Mouse (Mus musculus) left cerebral cortex, postnatal 14 days (tissue): ENCODE measurements around the gene Gm21987. TPM values are rescaled to one million over a fixed set of nuclear protein-coding genes. Genes with fewer than 3 reads are reported as not detected.

Experiments
- DNase-seq, 2 experiments: peaks; one replicate each; pipeline ENCODE4 v3.0.0; 2021 to 2022; ENCODE audit warnings: low spot score in 2 of 2, mixed read lengths in 1 of 2
- intact Hi-C: fragments of 180-260 bp; cut with DNase I; formaldehyde crosslinking; loops from one replicate; pipeline ENCODE4 v1.15.1; 2025
- total RNA-seq, 2 experiments: library from RNA; stranded (reverse); gene quantifications; 2 replicates each; pipeline ENCODE4 v1.2.3; 2021

The Gm21987 gene
- total RNA-seq, 2 experiments from 2014 or later = not detected

GRCm38 (mm10) chr16:38385184-38385634, 38.4 kb downstream of the Gm21987 start:
- no peak for DNase-seq
- intact Hi-C loops = no loop called here

- no peak for DNase-seq
- intact Hi-C loops = no loop called here
These were observed 38.9 kb downstream of the Gm21987 start for GRCm38 (mm10) chr16:38385700-38386099.

GRCm38 (mm10) chr16:38387389-38387788, 40.5 kb downstream of the Gm21987 start:
- DNase-seq = no peak
- intact Hi-C loops = no loop called here

GRCm38 (mm10) chr16:38388757-38389156, 41.9 kb downstream of the Gm21987 start:
- no peak for DNase-seq
- intact Hi-C loops = no loop called here

- intact Hi-C loops = no loop called here
- DNase-seq = no peak
These were observed 42.5 kb downstream of the Gm21987 start for GRCm38 (mm10) chr16:38389284-38389893.

- intact Hi-C loops = no loop called here
- no peak for DNase-seq
These were observed 43.5 kb downstream of the Gm21987 start for GRCm38 (mm10) chr16:38390322-38390721.

GRCm38 (mm10) chr16:38392126-38392894, 45.5 kb downstream of the Gm21987 start:
- intact Hi-C loops = no loop called here
- no peak for DNase-seq

- intact Hi-C loops = no loop called here
- no peak for DNase-seq
These were observed 47.4 kb downstream of the Gm21987 start for GRCm38 (mm10) chr16:38394191-38394618.

GRCm38 (mm10) chr16:38395060-38395730, 48.4 kb downstream of the Gm21987 start:
- intact Hi-C loops = no loop called here
- DNase-seq = no peak

GRCm38 (mm10) chr16:38396155-38396554, 49.3 kb downstream of the Gm21987 start:
- intact Hi-C loops = no loop called here
- peak in 1 of 2 experiments; percentile 40 for DNase-seq

- intact Hi-C loops = no loop called here
- no peak for DNase-seq
These were observed 51.4 kb downstream of the Gm21987 start for GRCm38 (mm10) chr16:38398266-38398665.

- DNase-seq = no peak
- intact Hi-C loops = no loop called here
These were observed 52.2 kb downstream of the Gm21987 start for GRCm38 (mm10) chr16:38399076-38399475.

GRCm38 (mm10) chr16:38399531-38400231, 52.8 kb downstream of the Gm21987 start:
- peak; percentile 38 to 51 for DNase-seq
- intact Hi-C loops = no loop called here

- no peak for DNase-seq
- intact Hi-C loops = no loop called here
These were observed 53.6 kb downstream of the Gm21987 start for GRCm38 (mm10) chr16:38400311-38400960.

GRCm38 (mm10) chr16:38401468-38401867, 54.6 kb downstream of the Gm21987 start:
- intact Hi-C loops = no loop called here

GRCm38 (mm10) chr16:38403639-38404038, 56.8 kb downstream of the Gm21987 start:
- intact Hi-C loops = no loop called here
- DNase-seq = no peak

More at GRCm38 (mm10) chr16:38401468-38401867, 54.6 kb downstream of the Gm21987 start:
- no peak for DNase-seq

GRCm38 (mm10) chr16:38406293-38406692, 59.5 kb downstream of the Gm21987 start:
- no peak for DNase-seq
- intact Hi-C loops = no loop called here

GRCm38 (mm10) chr16:38406708-38407107, 59.9 kb downstream of the Gm21987 start:
- DNase-seq = no peak
- intact Hi-C loops = no loop called here

- intact Hi-C loops = no loop called here
- DNase-seq = no peak
These were observed 60.7 kb downstream of the Gm21987 start for GRCm38 (mm10) chr16:38407584-38407983.
